Mouse (Mus musculus) c-Kit-positive CD71-positive TER-119-positive erythroid progenitor cells, embryonic 14.5 days (primary cell): ENCODE results near the gene Tdrd3.

Experiments
- DNase-seq: peaks from one replicate; pipeline ENCODE4 v3.0.0-alpha.2; 2013; ENCODE audit warnings: low spot score

Gene Tdrd3

GRCm38 (mm10) chr14:87451645-87452443 is 35.4 kb downstream of the Tdrd3 start:
- peak; percentile 78 for DNase-seq

GRCm38 (mm10) chr14:87455630-87456175 is 39.3 kb downstream of the Tdrd3 start:
- DNase-seq, result no peak

- no peak for DNase-seq
Observed at GRCm38 (mm10) chr14:87459777-87460176, 43.3 kb downstream of the Tdrd3 start.

GRCm38 (mm10) chr14:87461543-87461942 is 45.1 kb downstream of the Tdrd3 start:
- no peak for DNase-seq

GRCm38 (mm10) chr14:87463963-87464654 is 47.7 kb downstream of the Tdrd3 start:
- peak; percentile 48 for DNase-seq

GRCm38 (mm10) chr14:87464655-87465054 is 48.2 kb downstream of the Tdrd3 start:
- DNase-seq, result no peak

- no peak for DNase-seq
Observed at GRCm38 (mm10) chr14:87467586-87467985, 51.1 kb downstream of the Tdrd3 start.

- DNase-seq, result no peak
Observed at GRCm38 (mm10) chr14:87471521-87471920, 55.1 kb downstream of the Tdrd3 start.

GRCm38 (mm10) chr14:87472782-87473181 is 56.3 kb downstream of the Tdrd3 start:
- DNase-seq, result no peak

- no peak for DNase-seq
Observed at GRCm38 (mm10) chr14:87475721-87476359, 59.4 kb downstream of the Tdrd3 start.

- DNase-seq, result no peak
Observed at GRCm38 (mm10) chr14:87478339-87478951, 62.0 kb downstream of the Tdrd3 start.

- DNase-seq, result no peak
Observed at GRCm38 (mm10) chr14:87485888-87486287, 69.4 kb downstream of the Tdrd3 start.

- DNase-seq, result no peak
Observed at GRCm38 (mm10) chr14:87497955-87498594, 81.6 kb downstream of the Tdrd3 start.

- no peak for DNase-seq
Observed at GRCm38 (mm10) chr14:87505924-87506323, 89.5 kb downstream of the Tdrd3 start.

GRCm38 (mm10) chr14:87515281-87515680 is 98.8 kb downstream of the Tdrd3 start:
- DNase-seq, result no peak

GRCm38 (mm10) chr14:87517381-87517780 is 100.9 kb downstream of the Tdrd3 start:
- no peak for DNase-seq

- no peak for DNase-seq
Observed at GRCm38 (mm10) chr14:87531847-87532246, 115.4 kb downstream of the Tdrd3 start.

- no peak for DNase-seq
Observed at GRCm38 (mm10) chr14:87537127-87537819, 120.8 kb downstream of the Tdrd3 start.

GRCm38 (mm10) chr14:87549986-87550385 is 133.5 kb downstream of the Tdrd3 start:
- DNase-seq, result no peak

GRCm38 (mm10) chr14:87552211-87552610 is 135.8 kb downstream of the Tdrd3 start:
- no peak for DNase-seq

GRCm38 (mm10) chr14:87563841-87564240 is 147.4 kb downstream of the Tdrd3 start:
- DNase-seq, result no peak
